Mouse (Mus musculus) urinary bladder, adult 2 months (tissue): ENCODE data around the gene 2810006K23Rik. TPM values are rescaled to one million over a fixed set of nuclear protein-coding genes. Genes with fewer than 3 reads are reported as not detected.

Experiments used
- DNase-seq: peaks from one replicate; pipeline ENCODE4 v3.0.0; 2022; ENCODE audit warnings: low spot score
- polyA plus RNA-seq: library from polyadenylated mRNA; depleted of rRNA; stranded (reverse); fragments of >200 nt; gene quantifications from 2 replicates; pipeline ENCODE4 v1.2.3, GENCODE M21; 2012; rRNA removed

2810006K23Rik gene
- polyA plus RNA-seq, 1 experiment: 9.6 TPM

DNA sequence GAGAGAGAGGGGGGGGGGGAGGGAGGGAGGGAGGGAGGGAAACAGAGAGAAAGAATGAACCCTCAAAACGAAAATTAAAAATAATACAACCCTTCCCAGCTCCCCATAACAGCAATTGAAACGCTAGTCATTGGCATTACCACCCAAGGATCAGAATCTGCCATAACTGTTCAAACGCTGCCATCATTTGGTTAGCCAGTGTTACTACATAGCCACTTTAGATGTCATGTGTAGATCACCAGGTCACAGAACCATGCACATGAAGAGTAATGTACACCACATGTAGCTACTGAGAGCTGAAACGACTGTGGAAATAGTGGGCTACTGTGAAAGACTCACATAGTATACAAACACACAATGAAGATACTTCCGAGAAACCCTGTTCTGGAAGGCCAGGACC lies 60.0 kb downstream of the 2810006K23Rik start:
- DNase-seq: no peak

Other genes with a start within 250 kb of the 2810006K23Rik start
- 2.2 and 3.8 TPM in 2 replicates for gene Abcb9, start 232.3 kb upstream of the 2810006K23Rik start, polyA plus RNA-seq
- gene Ogfod2, start 215.8 kb upstream of the 2810006K23Rik start, polyA plus RNA-seq: 24.8 and 32.2 TPM in 2 replicates
- gene Arl6ip4, start 212.0 kb upstream of the 2810006K23Rik start, polyA plus RNA-seq: 62.5 and 67.0 TPM in 2 replicates
- gene Pitpnm2, start 78.3 kb upstream of the 2810006K23Rik start, polyA plus RNA-seq: 23.0 and 33.6 TPM in 2 replicates
- 7.2 and 7.7 TPM in 2 replicates for gene Mphosph9, start 117 bp upstream of the 2810006K23Rik start, polyA plus RNA-seq
- gene Cdk2ap1, start 35.0 kb downstream of the 2810006K23Rik start, polyA plus RNA-seq: 106 and 119 TPM in 2 replicates
- gene Sbno1, start 97.9 kb downstream of the 2810006K23Rik start, polyA plus RNA-seq: 30.6 and 35.2 TPM in 2 replicates
- 53.7 and 62.0 TPM in 2 replicates for gene Kmt5a, start 111.8 kb downstream of the 2810006K23Rik start, polyA plus RNA-seq
- 18.7 and 20.3 TPM in 2 replicates for gene Rilpl2, start 150.3 kb downstream of the 2810006K23Rik start, polyA plus RNA-seq
- 7.2 and 8.8 TPM in 2 replicates for gene Snrnp35, start 155.0 kb downstream of the 2810006K23Rik start, polyA plus RNA-seq
- gene Rilpl1, start 203.3 kb downstream of the 2810006K23Rik start, polyA plus RNA-seq: 17.7 and 24.6 TPM in 2 replicates
- 226 and 254 TPM in 2 replicates for gene Tmed2, start 212.6 kb downstream of the 2810006K23Rik start, polyA plus RNA-seq
- gene Ddx55, start 224.8 kb downstream of the 2810006K23Rik start, polyA plus RNA-seq: 14.3 and 14.7 TPM in 2 replicates